Mouse (Mus musculus): ENCODE measurements around the gene Olfr1449. TPM values are rescaled to one million over a fixed set of nuclear protein-coding genes. Genes with fewer than 3 reads are reported as not detected.

Gene Olfr1449
- polyA plus RNA-seq (2015; fragmentation: Illumina TruSeq; extraction: RNeasy Lipid Tissue Mini Kit (QIAGEN cat#74804); ENCODE audit: insufficient read depth, low replicate concordance), result not detected

GRCm38 (mm10) chr19:12930540-12930939, at the start of gene Olfr1449:
Gene Olfr1449 (plus strand): TSS chr19:12930840.

GRCm38 (mm10) chr19:12883555-12883954, 47.1 kb upstream of the Olfr1449 start, which contains the start of gene Olfr1445:
Gene Olfr1445 (plus strand): TSS chr19:12883855.

GRCm38 (mm10) chr19:12893424-12893823, 37.2 kb upstream of the Olfr1449 start, which contains the start of gene Olfr1446:
Gene Olfr1446 (minus strand): TSS chr19:12893524.

GRCm38 (mm10) chr19:12903643-12904042, 27.0 kb upstream of the Olfr1449 start, which contains the start of gene Olfr1447:
Gene Olfr1447 (minus strand): TSS chr19:12903743.

GRCm38 (mm10) chr19:12924319-12924718, 6.3 kb upstream of the Olfr1449 start, which contains the start of gene Olfr1448:
Gene Olfr1448 (minus strand): TSS chr19:12924419.

GRCm38 (mm10) chr19:12949958-12950357, 19.3 kb downstream of the Olfr1449 start, which contains the start of gene Olfr1450:
Gene Olfr1450 (plus strand): TSS chr19:12950258.

Other genes starting within 250 kb of the Olfr1449 start
- not detected for gene Keg1, start 235.1 kb upstream of the Olfr1449 start, polyA plus RNA-seq (2015; fragmentation: Illumina TruSeq; extraction: RNeasy Lipid Tissue Mini Kit (QIAGEN cat#74804); ENCODE audit: insufficient read depth, low replicate concordance)
- 3.0 TPM for gene Cntf, start 165.2 kb upstream of the Olfr1449 start, polyA plus RNA-seq (2015; fragmentation: Illumina TruSeq; extraction: RNeasy Lipid Tissue Mini Kit (QIAGEN cat#74804); ENCODE audit: insufficient read depth, low replicate concordance)
- gene Zfp91, start 134.7 kb upstream of the Olfr1449 start, polyA plus RNA-seq (2015; fragmentation: Illumina TruSeq; extraction: RNeasy Lipid Tissue Mini Kit (QIAGEN cat#74804); ENCODE audit: insufficient read depth, low replicate concordance), result 89.9 TPM
- gene Lpxn, start 134.6 kb upstream of the Olfr1449 start, polyA plus RNA-seq (2015; fragmentation: Illumina TruSeq; extraction: RNeasy Lipid Tissue Mini Kit (QIAGEN cat#74804); ENCODE audit: insufficient read depth, low replicate concordance), result 86.4 TPM
- 0.37 TPM for gene Gm5244, start 84.2 kb upstream of the Olfr1449 start, polyA plus RNA-seq (2015; fragmentation: Illumina TruSeq; extraction: RNeasy Lipid Tissue Mini Kit (QIAGEN cat#74804); ENCODE audit: insufficient read depth, low replicate concordance)
- 0.65 TPM for gene Olfr1444, start 73.6 kb upstream of the Olfr1449 start, polyA plus RNA-seq (2015; fragmentation: Illumina TruSeq; extraction: RNeasy Lipid Tissue Mini Kit (QIAGEN cat#74804); ENCODE audit: insufficient read depth, low replicate concordance)
- gene Olfr1445, start 47.0 kb upstream of the Olfr1449 start, polyA plus RNA-seq (2015; fragmentation: Illumina TruSeq; extraction: RNeasy Lipid Tissue Mini Kit (QIAGEN cat#74804); ENCODE audit: insufficient read depth, low replicate concordance), result not detected
- gene Olfr1446, start 37.3 kb upstream of the Olfr1449 start, polyA plus RNA-seq (2015; fragmentation: Illumina TruSeq; extraction: RNeasy Lipid Tissue Mini Kit (QIAGEN cat#74804); ENCODE audit: insufficient read depth, low replicate concordance), result not detected
- gene Olfr1447, start 27.1 kb upstream of the Olfr1449 start, polyA plus RNA-seq (2015; fragmentation: Illumina TruSeq; extraction: RNeasy Lipid Tissue Mini Kit (QIAGEN cat#74804); ENCODE audit: insufficient read depth, low replicate concordance), result not detected
- not detected for gene Olfr1448, start 6.4 kb upstream of the Olfr1449 start, polyA plus RNA-seq (2015; fragmentation: Illumina TruSeq; extraction: RNeasy Lipid Tissue Mini Kit (QIAGEN cat#74804); ENCODE audit: insufficient read depth, low replicate concordance)
- gene Olfr1450, start 19.4 kb downstream of the Olfr1449 start, polyA plus RNA-seq (2015; fragmentation: Illumina TruSeq; extraction: RNeasy Lipid Tissue Mini Kit (QIAGEN cat#74804); ENCODE audit: insufficient read depth, low replicate concordance), result not detected
- not detected for gene Olfr1451, start 64.2 kb downstream of the Olfr1449 start, polyA plus RNA-seq (2015; fragmentation: Illumina TruSeq; extraction: RNeasy Lipid Tissue Mini Kit (QIAGEN cat#74804); ENCODE audit: insufficient read depth, low replicate concordance)
- not detected for gene Olfr1453, start 97.5 kb downstream of the Olfr1449 start, polyA plus RNA-seq (2015; fragmentation: Illumina TruSeq; extraction: RNeasy Lipid Tissue Mini Kit (QIAGEN cat#74804); ENCODE audit: insufficient read depth, low replicate concordance)
- not detected for gene Olfr1454, start 129.8 kb downstream of the Olfr1449 start, polyA plus RNA-seq (2015; fragmentation: Illumina TruSeq; extraction: RNeasy Lipid Tissue Mini Kit (QIAGEN cat#74804); ENCODE audit: insufficient read depth, low replicate concordance)
- not detected for gene Olfr1457, start 167.1 kb downstream of the Olfr1449 start, polyA plus RNA-seq (2015; fragmentation: Illumina TruSeq; extraction: RNeasy Lipid Tissue Mini Kit (QIAGEN cat#74804); ENCODE audit: insufficient read depth, low replicate concordance)
- gene Olfr1458, start 175.9 kb downstream of the Olfr1449 start, polyA plus RNA-seq (2015; fragmentation: Illumina TruSeq; extraction: RNeasy Lipid Tissue Mini Kit (QIAGEN cat#74804); ENCODE audit: insufficient read depth, low replicate concordance), result not detected
- gene Olfr1459, start 218.7 kb downstream of the Olfr1449 start, polyA plus RNA-seq (2015; fragmentation: Illumina TruSeq; extraction: RNeasy Lipid Tissue Mini Kit (QIAGEN cat#74804); ENCODE audit: insufficient read depth, low replicate concordance), result not detected
- not detected for gene Olfr1461, start 232.2 kb downstream of the Olfr1449 start, polyA plus RNA-seq (2015; fragmentation: Illumina TruSeq; extraction: RNeasy Lipid Tissue Mini Kit (QIAGEN cat#74804); ENCODE audit: insufficient read depth, low replicate concordance)

All from spleen, adult 10 weeks (tissue).